Mouse (Mus musculus): ENCODE measurements around the gene Pde4d. TPM values are rescaled to one million over a fixed set of nuclear protein-coding genes. Genes with fewer than 3 reads are reported as not detected.

Pde4d gene
- total RNA-seq, 2 experiments from 2014 or later: 37.4 to 43.6 TPM

GRCm38 (mm10) chr13:108812956-108813355, 363.2 kb downstream of the Pde4d start:
- DNase-seq: peak; percentile 3 to 4
- intact Hi-C loops (cut with DNase I): no loop called here

GRCm38 (mm10) chr13:108819846-108820408, 370.2 kb downstream of the Pde4d start:
- no peak for DNase-seq
- intact Hi-C loops (cut with DNase I): no loop called here

- intact Hi-C loops (cut with DNase I): no loop called here
- DNase-seq: no peak
Observed at GRCm38 (mm10) chr13:108820487-108820886, 370.7 kb downstream of the Pde4d start.

GRCm38 (mm10) chr13:108821270-108821669, 371.5 kb downstream of the Pde4d start:
- intact Hi-C loops (cut with DNase I): no loop called here
- no peak for DNase-seq

GRCm38 (mm10) chr13:108824638-108825310, 375.0 kb downstream of the Pde4d start:
- no peak for DNase-seq
- intact Hi-C loops (cut with DNase I): no loop called here

DNA sequence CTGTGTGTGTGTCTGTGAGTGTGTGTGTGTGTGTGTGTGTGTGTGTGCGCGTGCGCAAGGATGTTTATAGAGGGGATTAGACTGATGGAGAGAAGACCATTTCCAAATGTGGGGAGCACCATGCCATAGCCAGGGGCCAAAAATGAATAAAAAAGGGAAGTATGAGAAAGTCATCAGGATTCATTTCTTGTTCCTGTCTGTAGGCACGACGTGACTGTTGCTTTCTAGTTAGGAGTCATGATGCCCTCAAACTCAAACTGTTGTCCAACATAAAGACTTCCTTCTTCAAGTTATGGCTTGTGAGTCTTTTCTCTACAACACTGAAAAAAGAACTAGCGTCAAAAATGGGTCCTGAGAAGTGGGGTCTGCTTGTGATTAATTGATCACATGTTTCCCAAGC, 375.8 kb downstream of the Pde4d start:
- no peak for DNase-seq
- intact Hi-C loops (cut with DNase I): no loop called here

DNA sequence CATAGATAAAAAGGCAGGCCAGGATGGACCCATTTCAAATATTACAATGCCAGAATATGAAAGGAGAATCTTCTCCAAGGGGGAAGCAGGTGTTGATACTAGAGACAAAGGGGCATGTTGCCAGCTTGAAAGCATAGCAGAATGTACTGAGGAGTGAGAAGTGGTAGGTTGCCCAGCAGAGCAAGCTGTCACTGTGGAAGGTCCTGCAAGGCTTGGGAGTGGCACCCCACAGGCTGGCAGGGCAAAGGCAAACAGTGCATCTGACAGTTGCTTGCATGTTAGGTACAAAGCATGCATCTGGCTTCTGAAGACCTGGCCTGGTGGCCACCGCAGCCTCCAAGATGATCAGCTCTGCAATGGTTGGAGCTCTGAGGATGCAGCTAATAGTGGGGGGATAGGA, 384.4 kb downstream of the Pde4d start:
- DNase-seq: no peak
- intact Hi-C loops (cut with DNase I): no loop called here

DNA sequence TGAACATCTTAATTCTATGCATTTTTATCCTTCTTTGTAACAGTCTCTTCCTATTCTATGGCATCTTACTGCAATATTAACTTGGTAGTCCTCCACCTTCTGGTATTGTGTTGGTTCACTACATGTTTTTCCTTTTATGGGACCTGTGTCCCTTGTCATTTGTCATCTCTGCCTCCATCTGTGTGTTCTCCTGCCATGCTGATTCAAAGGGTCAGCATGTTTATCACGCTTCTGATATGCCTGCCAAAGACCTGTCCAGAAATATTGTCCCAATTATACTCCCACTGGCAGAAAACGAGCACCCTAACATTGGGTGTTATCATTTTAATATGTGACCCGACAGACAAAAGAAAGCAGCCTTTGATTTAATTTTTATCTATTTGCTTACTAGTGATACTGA, 386.6 kb downstream of the Pde4d start:
- DNase-seq: no peak
- intact Hi-C loops (cut with DNase I): no loop called here

DNA sequence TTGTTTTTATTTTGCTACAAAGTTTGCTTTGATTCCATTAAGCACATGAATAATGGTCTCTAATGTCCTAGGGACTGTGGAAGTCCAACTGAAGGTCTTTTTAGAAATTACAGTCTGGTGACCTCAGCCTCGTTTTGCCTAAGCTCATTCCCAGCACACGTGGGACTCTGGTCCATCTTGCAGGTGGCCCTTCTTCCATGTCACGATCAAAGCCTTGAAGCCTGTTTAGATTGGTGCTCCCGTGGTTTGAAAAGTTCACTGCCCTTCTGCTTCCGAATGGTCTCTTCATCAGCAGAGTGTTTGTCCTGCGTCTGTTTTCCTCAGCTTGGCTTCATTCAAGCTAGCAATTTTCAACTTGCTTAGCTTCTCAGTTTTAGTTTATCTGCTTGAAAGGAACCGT, 389.4 kb downstream of the Pde4d start:
- DNase-seq: no peak
- intact Hi-C loops (cut with DNase I): no loop called here

DNA sequence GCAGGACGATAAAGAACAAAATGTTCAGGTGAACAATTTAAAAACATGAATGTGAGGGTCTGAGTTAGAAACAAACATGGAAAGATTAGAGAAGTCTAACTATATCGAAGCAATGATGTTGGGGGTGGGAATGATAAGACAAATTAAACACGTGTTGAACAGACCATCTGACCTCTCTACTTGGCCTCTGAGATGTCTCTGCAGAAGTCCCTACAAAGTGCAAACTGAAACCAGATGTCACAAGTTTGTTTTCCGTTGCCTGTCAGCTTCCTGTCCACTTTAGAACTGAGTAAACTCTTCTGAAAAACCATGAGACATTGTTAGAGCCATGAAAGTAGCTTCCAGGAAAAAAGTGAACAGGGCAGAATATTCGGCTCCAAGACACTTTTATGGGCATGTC, 404.3 kb downstream of the Pde4d start:
- intact Hi-C loops (cut with DNase I): no loop called here
- no peak for DNase-seq

DNA sequence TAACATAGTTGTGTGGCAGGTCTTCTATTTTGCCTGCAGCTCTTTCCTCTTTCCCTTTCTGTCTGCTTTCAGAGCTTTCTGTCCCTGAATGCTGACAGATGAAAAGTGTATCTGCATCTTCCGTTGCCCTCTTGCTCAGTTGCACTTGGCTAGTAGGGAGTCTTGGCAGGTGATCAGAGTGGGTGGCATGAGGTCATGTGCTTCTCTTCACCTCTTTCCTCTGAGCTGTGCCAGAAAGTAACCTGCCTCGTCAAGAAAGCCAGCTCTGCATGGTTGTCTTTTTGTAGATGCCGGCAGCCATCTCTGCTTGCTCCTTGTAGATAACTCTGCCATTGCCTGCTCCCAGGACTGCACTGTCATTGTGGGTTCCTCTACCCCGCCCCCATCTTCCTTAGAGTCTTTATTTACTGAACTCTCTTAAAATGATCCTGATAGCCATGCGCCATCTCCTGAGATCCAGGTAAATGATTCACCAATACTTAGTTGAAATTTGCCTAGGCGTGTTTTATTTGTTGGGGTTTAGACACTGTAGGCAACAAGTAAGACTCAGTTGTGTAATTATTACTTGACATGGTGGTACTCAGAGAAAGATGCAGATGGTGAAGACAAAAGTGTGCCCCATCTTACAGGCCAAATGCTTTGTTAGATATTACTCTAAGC, 407.2 kb downstream of the Pde4d start:
- no peak for DNase-seq
- intact Hi-C loops (cut with DNase I): no loop called here

GRCm38 (mm10) chr13:108859336-108859735, 409.6 kb downstream of the Pde4d start:
- DNase-seq: no peak
- intact Hi-C loops (cut with DNase I): no loop called here

DNA sequence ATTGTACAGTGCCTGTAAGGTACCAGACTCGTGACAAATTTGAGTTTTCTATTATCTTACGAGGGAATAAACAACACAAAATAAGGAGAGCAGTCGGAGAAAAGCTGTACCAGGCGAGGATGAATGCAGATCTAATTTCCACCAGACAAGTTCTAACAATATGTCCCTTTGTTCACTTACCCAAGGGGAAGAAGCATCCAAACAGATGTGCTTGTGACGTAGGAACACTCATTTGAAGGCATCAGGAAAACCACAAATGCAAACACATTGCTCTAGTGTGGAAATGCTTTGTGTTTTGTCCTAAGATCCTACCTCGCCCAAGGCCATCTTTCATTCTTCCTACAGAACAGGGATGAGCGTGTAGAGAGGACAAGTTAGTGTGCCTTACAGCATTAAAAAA, 411.0 kb downstream of the Pde4d start:
- intact Hi-C loops (cut with DNase I): no loop called here
- DNase-seq: no peak

GRCm38 (mm10) chr13:108861707-108862106, 412.0 kb downstream of the Pde4d start:
- intact Hi-C loops (cut with DNase I): no loop called here
- no peak for DNase-seq

- no peak for DNase-seq
- intact Hi-C loops (cut with DNase I): no loop called here
Observed at GRCm38 (mm10) chr13:108862173-108862572, 412.4 kb downstream of the Pde4d start.

DNA sequence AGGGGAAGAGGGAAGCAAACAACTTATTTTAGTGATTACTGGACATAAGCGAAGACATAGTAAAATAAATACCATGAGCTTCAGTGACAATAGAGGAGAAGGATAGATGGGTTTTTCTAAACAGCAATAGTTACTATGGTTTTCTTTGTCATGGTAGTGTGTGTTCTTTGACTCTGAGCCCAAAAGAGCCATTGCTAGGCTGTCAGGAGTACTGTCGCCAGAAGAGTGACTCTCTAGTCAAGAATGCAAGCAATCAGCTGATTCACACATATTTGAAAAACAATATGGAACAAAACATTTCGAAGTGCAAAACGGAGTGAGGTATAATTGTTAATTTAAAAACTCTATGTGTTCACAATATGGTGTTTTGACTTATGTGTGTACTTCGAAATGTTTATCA, 450.4 kb downstream of the Pde4d start:
- intact Hi-C loops (cut with DNase I): no loop called here
- DNase-seq: no peak

GRCm38 (mm10) chr13:108905121-108905520, 455.4 kb downstream of the Pde4d start:
- intact Hi-C loops (cut with DNase I): no loop called here

GRCm38 (mm10) chr13:108909193-108909592, 459.4 kb downstream of the Pde4d start:
- no peak for DNase-seq

More at GRCm38 (mm10) chr13:108905121-108905520, 455.4 kb downstream of the Pde4d start:
- no peak for DNase-seq

GRCm38 (mm10) chr13:108914626-108915025, 464.9 kb downstream of the Pde4d start:
- peak in 1 of 2 experiments; percentile 7 for DNase-seq
- intact Hi-C loops (cut with DNase I): no loop called here

More at GRCm38 (mm10) chr13:108909193-108909592, 459.4 kb downstream of the Pde4d start:
- intact Hi-C loops (cut with DNase I): no loop called here

- intact Hi-C loops (cut with DNase I): no loop called here
- no peak for DNase-seq
Observed at GRCm38 (mm10) chr13:108921146-108921545, 471.4 kb downstream of the Pde4d start.

- DNase-seq: no peak
- intact Hi-C loops (cut with DNase I): no loop called here
Observed at GRCm38 (mm10) chr13:108934854-108935253, 485.1 kb downstream of the Pde4d start.

DNA sequence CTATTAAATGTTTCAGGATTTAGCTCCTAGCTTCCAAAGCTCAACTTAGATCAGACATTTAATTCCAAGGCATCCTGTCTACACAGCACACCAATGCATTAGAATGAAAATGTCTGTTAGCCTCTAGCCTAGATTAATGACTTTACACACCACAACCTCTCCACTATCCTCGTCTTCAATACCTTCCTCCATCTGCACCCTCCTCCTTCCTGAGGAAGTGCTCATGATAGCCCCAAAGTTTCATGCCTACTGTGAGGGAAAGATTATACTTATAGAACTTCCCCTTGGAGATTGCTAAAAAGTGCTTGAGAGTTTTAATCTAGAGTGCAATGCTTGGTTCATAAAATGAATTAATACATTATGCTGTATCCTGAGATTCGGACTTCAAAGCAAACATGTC, 487.5 kb downstream of the Pde4d start:
- intact Hi-C loops (cut with DNase I): no loop called here
- no peak for DNase-seq

Measured in heart, postnatal 36 days (tissue).